Mouse (Mus musculus) embryonic facial prominence, embryonic 14.5 days (tissue): ENCODE measurements around the gene Ppm1n. TPM values are rescaled to one million over a fixed set of nuclear protein-coding genes. Genes with fewer than 3 reads are reported as not detected.

Experiments
- ATAC-seq: fragments of 200-750 bp; cut with Nextera tagmentation; 2 replicates; pipeline ENCODE4 v1.8.0; 2017; ENCODE audit warnings: low read depth, moderate number of reproducible peaks, moderate TSS enrichment
- DNase-seq: peaks from one replicate; pipeline ENCODE4 v3.0.0-alpha.2; 2015; ENCODE audit warnings: low spot score
- H3K27ac ChIP-seq: fragments of 300-500 bp; sonication (generic); replicated peaks from 2 replicates; pipeline ENCODE4 v1.5.1; 2014; ENCODE audit warnings: low read depth, mild to moderate bottlenecking, low read length, moderate library complexity
- H3K27me3 ChIP-seq: fragments of 300-500 bp; sonication (generic); replicated peaks from 2 replicates; pipeline ENCODE4 v1.6.1; 2014; ENCODE audit warnings: low read length; ENCODE audit not compliant: control insufficient read depth, insufficient read depth
- H3K36me3 ChIP-seq: fragments of 300-500 bp; sonication (generic); 2 replicates; pipeline ENCODE4 v1.6.1; 2014; ENCODE audit warnings: low read length, mixed read lengths; ENCODE audit not compliant: control insufficient read depth, insufficient read depth
- H3K4me1 ChIP-seq: fragments of 300-500 bp; sonication (generic); 2 replicates; pipeline ENCODE4 v1.6.1; 2014; ENCODE audit warnings: antibody characterized with exemption, low read length; ENCODE audit not compliant: control insufficient read depth, insufficient read depth
- H3K4me2 ChIP-seq: fragments of 300-500 bp; sonication (generic); 2 replicates; pipeline ENCODE4 v1.6.1; 2014; ENCODE audit warnings: low read depth, mild to moderate bottlenecking, low read length, moderate library complexity, mixed read lengths
- H3K4me3 ChIP-seq: fragments of 300-500 bp; sonication (generic); 2 replicates; pipeline ENCODE4 v1.5.1; 2014; ENCODE audit warnings: low read depth, mild to moderate bottlenecking, low read length
- H3K9ac ChIP-seq: fragments of 300-500 bp; sonication (generic); 2 replicates; pipeline ENCODE4 v1.6.1; 2014; ENCODE audit warnings: low read depth, mild to moderate bottlenecking, low read length, moderate library complexity, mixed read lengths
- H3K9me3 ChIP-seq: fragments of 300-500 bp; sonication (generic); 2 replicates; pipeline ENCODE4 v1.6.1; 2016; ENCODE audit warnings: low read length; ENCODE audit not compliant: control insufficient read depth
- WGBS: fragments of 180-500 bp; shearing (Covaris S2); extraction: QIAGEN DNeasy Blood & Tissue Kit; methylation state at CpG from one replicate; pipeline ENCODE4 v1.1.7; 2014; 5-methylcytosine and 5-hydroxymethylcytosine counted together
- polyA plus RNA-seq: library from polyadenylated mRNA; unstranded; fragments of >200 nt; fragmentation: Nextera tagmentation; extraction: Ambion mirVana; gene quantifications from 2 replicates; pipeline ENCODE4 v1.2.1, GENCODE M21; 2014

Gene Ppm1n
- polyA plus RNA-seq, 1 experiment from 2014 or later, result 0.49 TPM

DNA sequence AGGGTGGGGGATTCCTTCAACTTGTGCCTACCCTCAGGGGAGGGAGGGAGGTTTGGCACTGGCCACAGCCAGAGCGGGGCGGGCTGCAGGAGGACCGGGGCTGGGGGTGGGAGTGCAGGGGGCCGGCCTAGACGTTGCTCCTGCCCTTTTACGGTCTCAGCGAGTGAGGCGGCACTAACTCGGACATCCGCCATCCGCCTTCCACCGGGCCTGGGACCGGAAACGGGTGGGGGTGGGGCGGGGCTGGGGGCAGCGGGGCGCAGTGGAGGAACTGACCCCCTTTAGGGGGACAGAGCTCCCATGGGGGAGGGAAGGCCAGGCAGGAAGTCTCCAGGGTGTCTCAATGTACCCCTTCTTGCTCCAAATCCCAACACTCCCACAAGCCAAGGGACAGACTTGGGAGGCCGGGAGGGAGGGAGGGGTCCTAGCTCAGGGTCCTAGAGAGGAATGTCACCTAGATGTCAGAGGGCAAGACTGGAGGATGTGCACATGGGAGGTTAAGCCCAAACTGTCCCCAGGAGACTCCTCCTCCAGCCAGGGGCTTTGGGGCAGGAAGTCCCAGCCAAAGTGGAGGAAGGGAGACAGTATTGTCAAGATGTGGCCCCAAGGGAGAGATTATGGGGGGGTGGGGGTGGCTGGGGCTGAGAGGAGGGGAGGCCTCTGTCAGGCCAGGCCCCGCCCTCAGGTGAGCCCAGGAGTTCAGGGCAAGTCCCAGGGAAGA, 10.0 kb downstream of the Ppm1n start:
- peak; percentile 34; the same call in 1 of the 2 replicates for ATAC-seq
- WGBS, result 0% methylated on average over 2 of the region's 19 CpGs

DNA sequence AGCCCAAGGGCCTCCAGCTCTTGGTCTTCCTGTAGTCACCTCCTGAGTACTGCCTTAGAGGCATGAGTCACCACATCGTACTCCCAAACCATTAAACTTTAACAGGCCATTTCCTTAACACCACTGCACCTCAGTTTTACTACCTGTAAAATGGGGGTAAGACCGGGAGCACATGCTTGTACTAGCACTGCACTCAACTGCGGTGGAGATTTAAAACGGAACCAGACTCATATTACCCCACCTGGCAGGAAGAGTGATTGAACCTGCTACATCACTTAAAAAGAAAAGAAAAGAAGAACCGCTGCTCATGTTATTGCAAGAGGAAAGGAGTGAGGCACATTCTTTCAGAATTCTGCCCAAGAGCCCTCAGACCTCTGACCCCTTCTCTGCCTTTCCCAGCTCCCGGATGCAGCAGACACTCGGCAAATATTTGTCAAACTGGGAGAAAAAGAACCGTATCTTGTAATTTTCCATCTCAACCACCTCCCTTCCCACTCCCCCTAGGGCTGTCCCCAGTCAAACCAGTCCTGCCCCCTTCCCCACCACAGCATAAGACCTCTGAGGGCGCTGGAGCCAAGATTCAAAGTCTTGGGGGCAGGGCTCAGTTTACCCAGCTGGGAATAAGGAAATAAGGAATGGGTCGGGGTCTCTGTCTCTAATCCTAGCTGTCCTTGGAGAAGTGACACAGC, 10.7 kb downstream of the Ppm1n start:
- H3K27ac ChIP-seq, result peak overlapping the region; percentile 87
- DNase-seq (no peak), ATAC-seq (no peak)
- peaks cover 24% of the 10 kb centered on the region for H3K36me3 ChIP-seq
- peak overlapping the region; percentile 83 for H3K4me3 ChIP-seq
- no peaks in the 10 kb centered on the region for H3K27me3 ChIP-seq
- H3K9ac ChIP-seq, result peak overlapping the region; percentile 81
- H3K9me3 ChIP-seq, result no peaks in the 10 kb centered on the region
- H3K4me2 ChIP-seq, result peak overlapping the region; percentile 98
- WGBS, result 29% methylated on average over 10 of the region's 10 CpGs
- peaks cover 14% of the 10 kb centered on the region; the same call in 1 of the 2 replicates for H3K4me1 ChIP-seq

More for the DNA sequence above, 10.0 kb downstream of the Ppm1n start:
- peaks cover 14% of the 10 kb centered on the region; the same call in 1 of the 2 replicates for H3K4me1 ChIP-seq
- peak overlapping the region; percentile 81 for H3K9ac ChIP-seq
- DNase-seq, result peak; percentile 75
- H3K27me3 ChIP-seq, result no peaks in the 10 kb centered on the region
- peak overlapping the region; percentile 87 for H3K27ac ChIP-seq
- H3K9me3 ChIP-seq, result no peaks in the 10 kb centered on the region
- H3K4me2 ChIP-seq, result peak overlapping the region; percentile 98
- peak overlapping the region; percentile 83 for H3K4me3 ChIP-seq
- H3K36me3 ChIP-seq, result peaks cover 16% of the 10 kb centered on the region

DNA sequence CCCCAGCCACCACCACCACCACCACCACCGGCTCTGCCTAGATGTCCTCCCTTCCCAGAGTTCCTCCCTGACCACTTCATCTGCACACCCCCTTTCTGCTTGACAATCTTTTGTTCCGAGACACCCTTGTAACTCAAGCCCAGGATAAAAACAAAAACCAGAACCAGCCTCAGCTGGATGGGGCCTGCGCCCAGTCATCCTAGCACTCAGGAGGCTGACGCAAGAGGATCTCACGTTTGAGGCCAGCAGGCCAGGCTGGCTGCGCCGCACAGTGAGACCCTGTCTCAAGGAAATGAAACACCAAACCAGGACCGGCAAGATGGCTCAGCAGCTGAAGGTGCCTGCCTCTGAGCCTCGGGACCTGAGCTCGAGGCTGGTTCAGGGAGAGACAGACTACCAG, 12.8 kb downstream of the Ppm1n start:
- no peak overlapping the region for H3K4me2 ChIP-seq
- WGBS, result 62% methylated on average over 10 of the region's 10 CpGs
- H3K9ac ChIP-seq, result no peak overlapping the region
- DNase-seq (no peak), ATAC-seq (no peak)
- H3K9me3 ChIP-seq, result no peaks in the 10 kb centered on the region
- no peak overlapping the region for H3K27ac ChIP-seq
- no peak overlapping the region for H3K4me3 ChIP-seq
- H3K27me3 ChIP-seq, result no peaks in the 10 kb centered on the region
- peaks cover 44% of the 10 kb centered on the region for H3K36me3 ChIP-seq
- H3K4me1 ChIP-seq, result peaks cover 14% of the 10 kb centered on the region; the same call in 1 of the 2 replicates

GRCm38 (mm10) chr7:19265928-19266822, 13.7 kb downstream of the Ppm1n start:
- Histone ChIP-seq H3K36me3 (peaks cover 52% of the 10 kb centered on the region), H3K27ac (no peak overlapping the region), H3K4me1 (peaks cover 14% of the 10 kb centered on the region; the same call in 1 of the 2 replicates), H3K4me3 (no peak overlapping the region), H3K27me3 (no peaks in the 10 kb centered on the region), H3K4me2 (no peak overlapping the region), H3K9ac (no peak overlapping the region), H3K9me3 (no peaks in the 10 kb centered on the region)
- ATAC-seq (no peak), DNase-seq (no peak)
- WGBS, result 80% methylated on average over 10 of the region's 10 CpGs

DNA sequence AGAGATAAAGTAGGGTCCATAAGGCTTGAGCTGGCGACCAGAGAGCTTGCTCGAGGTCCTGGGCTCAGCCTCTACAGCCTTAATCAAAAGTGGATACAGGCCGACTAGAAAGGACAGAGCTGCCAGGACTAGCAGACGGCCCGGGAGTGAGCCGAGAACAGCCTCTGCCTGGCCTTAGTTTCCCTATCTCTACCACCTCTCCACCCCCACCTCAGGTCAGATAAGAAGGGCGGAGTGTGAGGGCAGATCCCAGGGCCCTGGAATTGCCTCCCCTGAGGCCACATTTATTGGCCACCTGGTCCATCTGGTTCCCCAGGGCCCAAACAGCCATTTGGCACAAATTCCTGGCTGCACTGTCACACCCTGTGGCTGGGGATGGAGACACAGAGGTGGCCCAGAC, 14.7 kb downstream of the Ppm1n start:
- Histone ChIP-seq H3K27me3 (no peaks in the 10 kb centered on the region), H3K27ac (no peak overlapping the region), H3K36me3 (peaks cover 63% of the 10 kb centered on the region), H3K9ac (no peak overlapping the region), H3K4me1 (peaks cover 13% of the 10 kb centered on the region; the same call in 1 of the 2 replicates), H3K9me3 (no peaks in the 10 kb centered on the region), H3K4me2 (no peak overlapping the region), H3K4me3 (no peak overlapping the region)
- DNase-seq (no peak), ATAC-seq (no peak)
- WGBS, result 85% methylated on average over 7 of the region's 7 CpGs

- H3K27ac ChIP-seq, result no peak overlapping the region
- H3K4me1 ChIP-seq, result no peaks in the 10 kb centered on the region
- H3K4me3 ChIP-seq, result no peak overlapping the region
- ATAC-seq, result no peak
- H3K4me2 ChIP-seq, result no peak overlapping the region
- WGBS, result 74% methylated on average over 2 of the region's 3 CpGs
- H3K36me3 ChIP-seq, result peaks cover 78% of the 10 kb centered on the region
- H3K9me3 ChIP-seq, result no peaks in the 10 kb centered on the region
- no peak for DNase-seq
- H3K27me3 ChIP-seq, result no peaks in the 10 kb centered on the region
- no peak overlapping the region for H3K9ac ChIP-seq
These were observed 21.5 kb downstream of the Ppm1n start for GRCm38 (mm10) chr7:19258336-19258735.

- Histone ChIP-seq H3K36me3 (peaks cover 70% of the 10 kb centered on the region), H3K4me1 (no peaks in the 10 kb centered on the region), H3K27me3 (no peaks in the 10 kb centered on the region), H3K9ac (no peak overlapping the region), H3K4me3 (no peak overlapping the region), H3K4me2 (no peak overlapping the region), H3K27ac (no peak overlapping the region), H3K9me3 (no peaks in the 10 kb centered on the region)
- ATAC-seq (peak; percentile 78), DNase-seq (peak; percentile 91)
- 35% methylated on average over 11 of the region's 11 CpGs for WGBS
These were observed 22.4 kb downstream of the Ppm1n start for GRCm38 (mm10) chr7:19257390-19258022.

- ATAC-seq, result no peak
- Histone ChIP-seq H3K9me3 (no peaks in the 10 kb centered on the region), H3K4me1 (no peaks in the 10 kb centered on the region), H3K4me3 (no peak overlapping the region), H3K36me3 (peaks cover 61% of the 10 kb centered on the region), H3K27ac (no peak overlapping the region), H3K9ac (no peak overlapping the region), H3K4me2 (no peak overlapping the region), H3K27me3 (no peaks in the 10 kb centered on the region)
- peak; percentile 35 for DNase-seq
- 74% methylated on average over 7 of the region's 7 CpGs for WGBS
These were observed 23.3 kb downstream of the Ppm1n start for GRCm38 (mm10) chr7:19256567-19256966.
